Mouse (Mus musculus): ENCODE measurements around the gene Crygd.

The Crygd gene

DNA sequence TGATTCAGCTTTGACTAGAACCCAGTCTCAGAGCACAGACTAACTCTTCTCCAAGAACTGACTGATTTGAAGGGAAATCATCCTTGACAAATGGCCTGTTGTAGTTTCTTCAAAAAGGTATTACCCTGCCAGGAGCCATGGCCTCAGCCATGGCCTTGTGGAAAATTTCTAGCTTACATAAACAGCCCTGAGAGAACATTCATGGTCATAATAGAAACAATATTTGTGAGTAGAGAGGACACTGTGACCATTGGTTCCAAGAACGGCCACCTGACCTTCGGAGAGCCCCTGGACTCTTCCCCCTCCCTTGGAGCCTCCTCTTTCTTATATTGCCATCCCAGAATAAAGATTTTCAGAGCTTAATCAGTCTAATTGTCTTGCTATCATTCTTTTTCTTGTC is 19.8 kb downstream of the Crygd start:
- DNase-seq (ENCODE audit: low spot score): no peak

DNA sequence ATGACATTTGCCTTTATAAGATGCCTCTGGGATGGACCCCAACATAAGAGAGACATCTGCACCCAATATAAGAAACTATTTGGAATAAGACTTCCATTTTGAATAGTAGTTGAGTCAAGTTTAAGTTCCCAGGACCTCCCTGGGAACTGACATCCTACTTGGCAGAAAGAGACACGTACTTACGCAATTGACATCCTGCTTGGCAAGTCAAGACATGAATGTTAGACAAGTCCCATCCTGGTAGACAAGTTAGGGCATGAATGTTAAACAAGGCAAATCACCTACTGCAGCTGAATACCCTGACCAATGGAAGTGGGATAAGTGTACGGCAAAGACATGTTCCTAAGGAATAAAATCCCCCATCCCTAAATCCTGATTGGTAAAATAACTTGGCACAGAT is 21.4 kb downstream of the Crygd start:
- no peak for DNase-seq (ENCODE audit: low spot score)

DNA sequence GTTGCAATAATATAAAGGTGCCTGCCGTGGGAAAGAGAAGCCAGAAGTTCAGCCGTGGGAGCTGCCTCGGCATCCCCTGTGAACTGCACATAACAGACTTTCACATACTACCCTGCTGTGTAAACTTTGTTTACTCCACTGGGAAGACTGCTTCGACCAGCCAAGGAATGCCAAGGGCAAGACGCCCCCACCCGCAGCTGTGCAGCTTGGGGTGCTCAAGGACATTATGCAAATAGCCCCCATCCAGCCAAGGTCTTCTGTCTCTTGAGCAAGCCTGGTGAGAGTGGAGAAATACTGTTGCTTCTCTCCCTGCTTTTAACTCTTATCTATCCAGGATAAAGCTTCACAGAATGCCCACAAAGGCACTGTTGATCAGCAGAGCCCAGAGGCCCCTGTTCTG is 22.4 kb downstream of the Crygd start:
- no peak for DNase-seq (ENCODE audit: low spot score)

DNA sequence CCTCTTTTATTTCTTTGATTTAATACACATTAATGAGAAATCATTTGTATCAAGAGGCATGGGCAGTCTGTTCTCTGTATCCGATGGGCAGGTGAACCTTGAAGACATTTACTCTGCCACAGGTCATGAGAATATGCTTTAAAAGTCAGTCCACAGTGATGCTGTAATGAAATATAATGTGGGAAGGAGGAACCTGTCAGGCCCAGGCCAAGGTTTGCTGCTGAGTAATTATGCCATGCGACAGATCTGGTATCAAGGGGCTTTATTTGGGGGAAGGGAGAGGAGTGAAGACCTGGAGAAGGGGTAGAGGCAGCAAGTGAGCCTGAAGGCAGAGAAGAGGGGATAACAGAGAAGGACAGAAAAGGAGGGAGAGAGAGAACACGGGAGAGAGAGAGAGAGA is 23.6 kb downstream of the Crygd start:
- no peak for DNase-seq (ENCODE audit: low spot score)

DNA sequence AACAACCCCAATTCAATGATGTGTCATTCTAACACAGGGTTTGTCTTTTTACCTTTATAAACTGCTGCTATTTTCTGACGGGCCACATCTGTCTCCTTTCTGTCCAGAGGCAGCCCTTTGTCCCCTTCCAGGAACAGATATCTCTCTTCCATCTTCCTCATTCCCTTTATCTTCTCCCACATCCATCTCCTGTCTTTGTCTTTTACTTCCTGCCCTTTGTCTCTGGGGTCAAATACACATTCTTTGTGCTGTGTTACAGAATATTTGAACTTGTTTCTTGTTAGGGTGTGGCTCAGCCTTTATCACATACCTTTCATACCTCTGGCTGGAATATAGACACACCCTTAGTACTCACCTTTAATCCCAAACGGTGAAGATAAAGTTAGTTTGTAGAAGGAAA is 25.7 kb downstream of the Crygd start:
- DNase-seq (ENCODE audit: low spot score): no peak

DNA sequence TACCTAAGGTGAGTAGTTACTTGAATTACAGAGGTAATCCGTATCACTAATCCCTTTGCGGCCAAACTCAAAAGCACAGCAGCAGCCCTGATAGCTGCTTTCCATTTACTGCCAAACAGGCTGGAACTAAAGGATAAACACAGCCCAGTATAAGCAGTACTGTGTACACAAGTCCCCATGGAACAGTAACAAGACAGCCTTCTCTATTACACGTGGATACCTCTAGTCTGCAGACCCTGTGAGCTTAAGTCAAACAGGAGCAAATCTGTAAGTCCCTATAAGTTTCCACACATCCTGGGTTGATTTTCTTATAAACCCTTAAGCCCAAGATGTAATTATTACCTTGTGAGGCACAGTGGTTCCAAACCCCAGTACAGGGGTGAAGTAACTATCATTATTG is 27.7 kb downstream of the Crygd start:
- DNase-seq (ENCODE audit: low spot score): no peak

DNA sequence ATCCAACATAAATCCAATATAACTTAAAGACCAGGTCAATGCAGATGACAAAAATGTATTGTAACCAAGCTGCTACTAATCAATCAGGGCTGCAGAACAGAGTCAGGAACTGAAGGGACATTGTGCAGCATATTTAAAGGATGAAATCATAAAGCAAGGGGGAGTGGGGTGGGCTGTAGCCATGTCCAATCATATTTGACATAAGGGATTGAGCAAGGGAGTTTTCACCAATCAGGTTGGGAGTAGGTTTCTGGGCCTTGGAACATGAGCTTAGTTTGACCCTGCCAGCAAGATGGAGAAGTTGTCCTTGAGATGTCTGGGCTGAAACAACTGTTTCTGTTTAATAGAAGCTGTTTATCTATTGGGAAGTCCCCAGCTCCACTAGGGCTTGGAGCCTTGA is 30.6 kb downstream of the Crygd start, which contains the start of gene Akr1cl:
TSS of gene Akr1cl (minus strand) at position 119 of the 400 bp plus-strand sequence.
- no peak for DNase-seq (ENCODE audit: low spot score)

DNA sequence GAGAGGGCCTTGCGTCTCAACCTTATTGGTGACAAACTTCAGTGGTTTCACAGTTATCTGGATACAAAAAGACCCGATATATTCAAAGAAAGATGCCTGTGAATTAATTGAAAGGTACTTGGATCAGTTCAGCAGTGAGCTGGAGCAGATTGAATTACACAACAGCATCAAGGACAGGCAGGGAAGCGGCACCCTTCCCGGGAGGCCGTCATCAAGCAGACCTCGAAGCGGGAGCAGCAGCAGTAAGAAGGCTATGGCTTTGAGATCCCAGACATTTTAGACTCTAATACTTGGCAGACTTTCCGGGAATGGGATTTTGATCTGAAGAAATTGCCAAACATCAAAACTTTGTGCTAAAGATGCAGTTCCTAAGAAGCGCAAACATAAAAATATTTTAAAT is 35.0 kb downstream of the Crygd start:
- DNase-seq (ENCODE audit: low spot score): no peak

DNA sequence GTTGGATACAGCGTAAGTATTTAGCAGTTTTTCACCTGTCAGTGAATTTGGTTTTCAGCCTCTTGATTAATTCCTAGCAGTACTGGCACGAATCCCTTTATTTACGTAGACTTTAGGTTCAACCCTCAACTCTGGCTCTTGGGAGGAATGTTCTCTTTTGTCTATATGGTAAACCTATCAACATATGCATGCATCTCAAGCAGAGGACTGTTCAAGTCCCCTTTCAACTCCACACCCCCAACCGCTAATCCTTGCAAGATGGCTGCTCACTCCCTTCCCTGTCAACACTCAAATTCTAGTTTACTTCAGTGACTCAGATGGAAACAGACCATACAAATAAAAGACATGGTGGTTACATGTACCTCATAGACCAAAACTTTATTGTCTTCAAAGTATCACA is 50.5 kb downstream of the Crygd start:
- no peak for DNase-seq (ENCODE audit: low spot score)

All from MN1 (cell line).